Comparison of ENCODE assay signal across 8 mouse cellular contexts in genomic region chr4:149277571-149277970, GRCm38 (mm10). TPM values are rescaled to one million over a fixed set of nuclear protein-coding genes. Genes with fewer than 3 reads are reported as not detected.
DNase-seq lines count a peak whose midpoint lies in the region; ATAC-seq and TF ChIP-seq lines count a peak whose summit lies in the region.

No protein-coding gene starts in this region.

- peak; percentile 36 to 56; a peak in 3 of 4 replicates for ATAC-seq in hematopoietic stem cell, adult 5-6 weeks (replicated peaks in 1 of 2; ENCODE audit: insufficient read depth in 1 of 2, low FRiP score in 2 of 2, low TSS enrichment in 1 of 2, low read depth in 1 of 2, poor library complexity in 2 of 2, severe bottlenecking in 2 of 2)

- H3K27ac ChIP-seq in heart, adult 2 months = peak overlapping the region; percentile 50
- no peak overlapping the region for H3K27ac ChIP-seq in midbrain, embryonic 10.5 days (replicated peaks)

- intact Hi-C loops in heart, adult 2 months (cut with DNase I) = no loop called here
- intact Hi-C loops in heart, postnatal 36 days (cut with DNase I) = no loop called here

- H3K4me3 ChIP-seq in heart, adult 2 months = no peak overlapping the region
- H3K4me3 ChIP-seq in midbrain, embryonic 10.5 days = no peak overlapping the region

- 29% methylated on average over 4 of the region's 4 CpGs for WGBS in heart, adult 2 months
- WGBS in midbrain, embryonic 10.5 days = 77% methylated on average over 4 of the region's 4 CpGs

- peaks cover 7% of the 10 kb centered on the region for H3K79me2 ChIP-seq in heart, adult 2 months (replicated peaks; ENCODE audit: control insufficient read depth, insufficient read depth, low read length)

- no peaks in the 10 kb centered on the region for H3K27me3 ChIP-seq in heart, adult 2 months (ENCODE audit: control insufficient read depth, insufficient read depth, low read length)
- H3K27me3 ChIP-seq in midbrain, embryonic 10.5 days (ENCODE audit: low read depth, poor library complexity, severe bottlenecking) = no peaks in the 10 kb centered on the region

- peaks cover 29% of the 10 kb centered on the region for H3K36me3 ChIP-seq in heart, adult 2 months (ENCODE audit: control insufficient read depth, insufficient read depth, low read length)
- peaks cover 56% of the 10 kb centered on the region for H3K36me3 ChIP-seq in midbrain, embryonic 10.5 days

- TF ChIP-seq CTCF in heart, adult 2 months (IDR thresholded peaks at IDR 0.05) = no peak

- TF ChIP-seq POLR2A in heart, adult 2 months (IDR thresholded peaks at IDR 0.05; ENCODE audit: insufficient read depth, low read depth, low read length) = no peak

- no peak overlapping the region for H3K9ac ChIP-seq in heart, adult 2 months (ENCODE audit: low read depth, low read length)

- TF ChIP-seq EP300 in heart, adult 2 months (IDR thresholded peaks at IDR 0.05; ENCODE audit: insufficient read depth, low read depth, low read length) = no peak

- H3K9me3 ChIP-seq in midbrain, embryonic 10.5 days (replicated peaks) = peaks cover 10% of the 10 kb centered on the region; the same call in 1 of the 2 replicates

- peaks cover 9% of the 10 kb centered on the region for H3K4me1 ChIP-seq in heart, adult 2 months (ENCODE audit: control insufficient read depth, insufficient read depth, low read length)
- peaks cover 26% of the 10 kb centered on the region for H3K4me1 ChIP-seq in midbrain, embryonic 10.5 days

- DNase-seq in heart, adult 2 months = peak in 1 of 2 experiments; percentile 35
- DNase-seq in heart, postnatal 36 days = no peak
- peak; percentile 28 for DNase-seq in embryo, embryonic 9.5 days (ENCODE audit: extremely low spot score)
- DNase-seq in midbrain, embryonic 10.5 days (ENCODE audit: low spot score) = peak; percentile 45
- no peak for DNase-seq in ovary, postnatal 36 days (ENCODE audit: low spot score)
- DNase-seq in kidney, adult 9 months = no peak
- DNase-seq in thymus, postnatal 14 days = no peak

RNA-seq across cellular contexts. Expression of gene Kif1b, which starts 29.9 kb away (rescaled TPM):
- total RNA-seq in heart, adult 2 months (2021) = 100 to 1,000 TPM; 154 to 186 TPM
- polyA plus RNA-seq in heart, adult 2 months (2012; rRNA removed) = 41.6 and 79.2 TPM in 2 replicates
- total RNA-seq in heart, postnatal 36 days (2021) = 100 to 1,000 TPM; 148 to 157 TPM
- 12.0 and 14.1 TPM in 2 replicates for total RNA-seq in hematopoietic stem cell, adult 5-6 weeks (2017)
- polyA plus RNA-seq in midbrain, embryonic 10.5 days (2016; fragmentation: Nextera tagmentation; extraction: Ambion mirVana) = 63.4 and 82.4 TPM in 2 replicates

Comparison
In these comparisons a context has a peak if more than half of its experiments do, and no peak if none do; other contexts are left out.
1. DNase-seq: peak in embryo, embryonic 9.5 days (single experiment) and midbrain, embryonic 10.5 days (single experiment); none in heart, postnatal 36 days (0 of 2), ovary, postnatal 36 days (single experiment), kidney, adult 9 months (single experiment) and thymus, postnatal 14 days (single experiment).